Mouse (Mus musculus) olfactory bulb, adult 2 months (tissue): ENCODE results near the gene Camkmt.

Experiments used
- CTCF ChIP-seq: fragments of 200-500 bp; IDR thresholded peaks from 2 replicates; pipeline ENCODE4 v1.5.1; 2012; ENCODE audit warnings: low read depth, mild to moderate bottlenecking, low read length, moderate library complexity; ENCODE audit not compliant: insufficient read depth
- POLR2A ChIP-seq: fragments of 200-500 bp; IDR thresholded peaks from 2 replicates; pipeline ENCODE4 v1.6.1; 2012; ENCODE audit warnings: mild to moderate bottlenecking, low read depth, low read length, moderate library complexity; ENCODE audit not compliant: insufficient read depth

DNA sequence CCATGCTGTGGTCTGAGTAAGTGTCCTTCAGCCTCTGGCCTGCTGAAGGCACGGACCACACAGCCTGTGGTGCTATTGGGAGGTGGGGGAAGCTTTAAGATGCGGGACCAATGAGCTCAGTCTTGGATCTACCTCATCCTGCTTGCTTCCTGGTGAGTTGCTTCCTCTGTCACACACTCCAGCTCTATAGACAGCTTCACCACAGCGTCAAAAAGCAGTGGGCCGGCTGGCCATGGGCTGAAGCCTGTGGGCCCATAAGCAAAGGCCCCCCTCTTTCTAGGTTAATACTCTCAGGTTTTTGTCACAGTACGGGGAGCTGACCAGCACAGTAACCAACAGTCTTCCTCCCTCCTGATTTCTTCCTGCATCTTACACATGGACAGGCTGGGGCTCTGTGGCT, 314.8 kb downstream of the Camkmt start:
- TF ChIP-seq CTCF: no peak
- no peak for TF ChIP-seq POLR2A
